Mouse (Mus musculus): ENCODE results near the gene Mrpl28.

DNA sequence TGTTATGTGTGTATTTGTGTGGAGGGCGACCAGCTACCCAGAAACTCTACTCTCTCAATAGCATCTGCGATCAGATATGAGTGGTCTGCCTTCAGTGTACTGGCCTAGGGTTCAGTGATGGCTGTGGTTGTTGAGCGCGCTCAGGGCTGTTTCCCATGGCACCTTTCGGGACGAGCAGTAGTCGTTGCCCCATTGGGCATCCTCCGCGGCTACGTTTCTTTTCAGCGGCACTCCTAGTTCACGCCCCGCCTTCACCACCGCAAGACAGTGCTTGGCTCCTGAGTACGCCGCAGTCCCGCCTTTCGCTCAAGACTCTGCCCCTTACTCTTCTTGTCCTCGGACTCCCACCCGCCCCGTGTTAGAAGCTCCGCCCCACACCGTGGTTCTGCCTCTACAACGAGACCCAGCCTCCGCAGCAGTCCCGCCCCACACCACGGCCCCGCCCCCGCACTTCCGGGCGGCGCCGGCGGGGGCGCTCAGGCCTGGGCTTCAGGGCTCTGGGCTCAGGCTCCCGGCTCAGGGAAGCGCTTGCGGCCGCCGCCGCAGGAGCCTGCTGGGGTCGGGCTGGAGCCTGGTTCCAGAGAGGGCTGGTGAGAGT, 15.0 kb downstream of the Mrpl28 start, which contains the start of gene Axin1:
- peak; percentile 81 for TF ChIP-seq POLR2A (IDR thresholded peaks at IDR 0.05; ENCODE audit: low read depth, low read length)
- peak in 1 of 2 experiments; percentile 48; a peak in 2 of 4 replicates for TF ChIP-seq CTCF (conservative IDR thresholded peaks at IDR 0.05 in 1 of 2, IDR thresholded peaks at IDR 0.05 in 1 of 2; ENCODE audit: low read depth in 2 of 2, low read length in 2 of 2)
- TF ChIP-seq E2F4 (IDR thresholded peaks at IDR 0.05; ENCODE audit: insufficient replicate concordance, low read depth, low read length): no peak
- TF ChIP-seq EP300 (IDR thresholded peaks at IDR 0.05; ENCODE audit: low read length): no peak
- peak; percentile 44 for TF ChIP-seq SIN3A (IDR thresholded peaks at IDR 0.05; ENCODE audit: low read length)
- no peak for TF ChIP-seq ZKSCAN1 (IDR thresholded peaks at IDR 0.05; ENCODE audit: borderline replicate concordance, low read depth, low read length)
- TF ChIP-seq NELFE (IDR thresholded peaks at IDR 0.05; ENCODE audit: low read depth, low read length): peak; percentile 56
- TF ChIP-seq MXI1 (IDR thresholded peaks at IDR 0.05; ENCODE audit: low read depth, low read length): no peak; the same call in 1 of the 2 replicates
- no peak for TF ChIP-seq CHD1 (IDR thresholded peaks at IDR 0.05; ENCODE audit: low read depth, low read length)
